Mouse (Mus musculus): ENCODE data around the gene Dscam. TPM values are rescaled to one million over a fixed set of nuclear protein-coding genes. Genes with fewer than 3 reads are reported as not detected.

Gene Dscam
- polyA plus RNA-seq, 1 experiment, result 0.03 TPM

- H3K4me3 ChIP-seq (ENCODE audit: low read depth, low read length), result no peak overlapping the region
Measured at GRCm38 (mm10) chr16:96842829-96843360, 327.7 kb downstream of the Dscam start.

GRCm38 (mm10) chr16:96819649-96820048 lies 350.9 kb downstream of the Dscam start:
- WGBS, result 28% methylated on average over 16 of the region's 16 CpGs
- Histone ChIP-seq H3K27me3 (ENCODE audit: control insufficient read depth, insufficient read depth, low read length) (no peaks in the 10 kb centered on the region), H3K4me3 (ENCODE audit: low read depth, low read length) (no peak overlapping the region), H3K36me3 (ENCODE audit: control insufficient read depth, insufficient read depth, low read length) (no peaks in the 10 kb centered on the region), H3K4me1 (ENCODE audit: control insufficient read depth, insufficient read depth, insufficient read length, low read length) (no peaks in the 10 kb centered on the region), H3K27ac (ENCODE audit: insufficient read depth, low read depth, low read length) (no peak overlapping the region)
- no peak for TF ChIP-seq POLR2A (IDR thresholded peaks at IDR 0.05; ENCODE audit: low read depth, low read length)
- TF ChIP-seq CTCF (IDR thresholded peaks at IDR 0.05; ENCODE audit: extremely low read depth, insufficient read length, insufficient replicate concordance, low read depth, low read length), result peak; percentile 48; the same call in 1 of the 2 replicates

More at GRCm38 (mm10) chr16:96842829-96843360, 327.7 kb downstream of the Dscam start:
- TF ChIP-seq CTCF (IDR thresholded peaks at IDR 0.05; ENCODE audit: extremely low read depth, insufficient read length, insufficient replicate concordance, low read depth, low read length), result no peak
- TF ChIP-seq POLR2A (IDR thresholded peaks at IDR 0.05; ENCODE audit: low read depth, low read length), result no peak
- Histone ChIP-seq H3K27ac (ENCODE audit: insufficient read depth, low read depth, low read length) (no peak overlapping the region), H3K4me1 (ENCODE audit: control insufficient read depth, insufficient read depth, insufficient read length, low read length) (no peaks in the 10 kb centered on the region), H3K36me3 (ENCODE audit: control insufficient read depth, insufficient read depth, low read length) (no peaks in the 10 kb centered on the region), H3K27me3 (ENCODE audit: control insufficient read depth, insufficient read depth, low read length) (no peaks in the 10 kb centered on the region)
- WGBS, result 80% methylated on average over 3 of the region's 3 CpGs

GRCm38 (mm10) chr16:96806298-96806697 lies 364.3 kb downstream of the Dscam start:
- no peak overlapping the region for H3K27ac ChIP-seq (ENCODE audit: insufficient read depth, low read depth, low read length)
- no peaks in the 10 kb centered on the region for H3K27me3 ChIP-seq (ENCODE audit: control insufficient read depth, insufficient read depth, low read length)
- no peaks in the 10 kb centered on the region for H3K36me3 ChIP-seq (ENCODE audit: control insufficient read depth, insufficient read depth, low read length)
- TF ChIP-seq POLR2A (IDR thresholded peaks at IDR 0.05; ENCODE audit: low read depth, low read length) (no peak), CTCF (IDR thresholded peaks at IDR 0.05; ENCODE audit: extremely low read depth, insufficient read length, insufficient replicate concordance, low read depth, low read length) (no peak)
- H3K4me1 ChIP-seq (ENCODE audit: control insufficient read depth, insufficient read depth, insufficient read length, low read length), result no peaks in the 10 kb centered on the region
- WGBS, result 81% methylated on average over 1 of the region's 1 CpGs
- no peak overlapping the region for H3K4me3 ChIP-seq (ENCODE audit: low read depth, low read length)

GRCm38 (mm10) chr16:96802636-96803035 lies 367.9 kb downstream of the Dscam start:
- Histone ChIP-seq H3K27me3 (ENCODE audit: control insufficient read depth, insufficient read depth, low read length) (no peaks in the 10 kb centered on the region), H3K36me3 (ENCODE audit: control insufficient read depth, insufficient read depth, low read length) (no peaks in the 10 kb centered on the region), H3K4me3 (ENCODE audit: low read depth, low read length) (no peak overlapping the region), H3K27ac (ENCODE audit: insufficient read depth, low read depth, low read length) (no peak overlapping the region), H3K4me1 (ENCODE audit: control insufficient read depth, insufficient read depth, insufficient read length, low read length) (no peaks in the 10 kb centered on the region)
- 71% methylated on average over 2 of the region's 2 CpGs for WGBS
- TF ChIP-seq CTCF (IDR thresholded peaks at IDR 0.05; ENCODE audit: extremely low read depth, insufficient read length, insufficient replicate concordance, low read depth, low read length), result no peak
- TF ChIP-seq POLR2A (IDR thresholded peaks at IDR 0.05; ENCODE audit: low read depth, low read length), result no peak

- Histone ChIP-seq H3K27me3 (ENCODE audit: control insufficient read depth, insufficient read depth, low read length) (no peaks in the 10 kb centered on the region), H3K4me3 (ENCODE audit: low read depth, low read length) (no peak overlapping the region), H3K4me1 (ENCODE audit: control insufficient read depth, insufficient read depth, insufficient read length, low read length) (no peaks in the 10 kb centered on the region), H3K27ac (ENCODE audit: insufficient read depth, low read depth, low read length) (no peak overlapping the region), H3K36me3 (ENCODE audit: control insufficient read depth, insufficient read depth, low read length) (no peaks in the 10 kb centered on the region)
- TF ChIP-seq CTCF (IDR thresholded peaks at IDR 0.05; ENCODE audit: extremely low read depth, insufficient read length, insufficient replicate concordance, low read depth, low read length) (no peak), POLR2A (IDR thresholded peaks at IDR 0.05; ENCODE audit: low read depth, low read length) (no peak)
- WGBS, result 86% methylated on average over 1 of the region's 1 CpGs
Measured at GRCm38 (mm10) chr16:96801650-96802237, 368.8 kb downstream of the Dscam start.

- H3K4me1 ChIP-seq (ENCODE audit: control insufficient read depth, insufficient read depth, insufficient read length, low read length), result no peaks in the 10 kb centered on the region
- no peak overlapping the region for H3K4me3 ChIP-seq (ENCODE audit: low read depth, low read length)
- H3K27me3 ChIP-seq (ENCODE audit: control insufficient read depth, insufficient read depth, low read length), result no peaks in the 10 kb centered on the region
- 13% methylated on average over 2 of the region's 2 CpGs for WGBS
- H3K27ac ChIP-seq (ENCODE audit: insufficient read depth, low read depth, low read length), result no peak overlapping the region
- H3K36me3 ChIP-seq (ENCODE audit: control insufficient read depth, insufficient read depth, low read length), result no peaks in the 10 kb centered on the region
- TF ChIP-seq POLR2A (IDR thresholded peaks at IDR 0.05; ENCODE audit: low read depth, low read length) (no peak), CTCF (IDR thresholded peaks at IDR 0.05; ENCODE audit: extremely low read depth, insufficient read length, insufficient replicate concordance, low read depth, low read length) (peak; percentile 29; the same call in 1 of the 2 replicates)
Measured at GRCm38 (mm10) chr16:96795431-96795830, 375.1 kb downstream of the Dscam start.

GRCm38 (mm10) chr16:96791307-96791706 lies 379.2 kb downstream of the Dscam start:
- WGBS, result 42% methylated on average over 2 of the region's 2 CpGs
- Histone ChIP-seq H3K36me3 (ENCODE audit: control insufficient read depth, insufficient read depth, low read length) (no peaks in the 10 kb centered on the region), H3K4me3 (ENCODE audit: low read depth, low read length) (no peak overlapping the region), H3K4me1 (ENCODE audit: control insufficient read depth, insufficient read depth, insufficient read length, low read length) (no peaks in the 10 kb centered on the region), H3K27me3 (ENCODE audit: control insufficient read depth, insufficient read depth, low read length) (no peaks in the 10 kb centered on the region), H3K27ac (ENCODE audit: insufficient read depth, low read depth, low read length) (no peak overlapping the region)
- TF ChIP-seq POLR2A (IDR thresholded peaks at IDR 0.05; ENCODE audit: low read depth, low read length), result no peak
- TF ChIP-seq CTCF (IDR thresholded peaks at IDR 0.05; ENCODE audit: extremely low read depth, insufficient read length, insufficient replicate concordance, low read depth, low read length), result no peak
